Mouse (Mus musculus) MEL (cell line): Measurements from ENCODE around the gene Nmi. TPM values are rescaled to one million over a fixed set of nuclear protein-coding genes. Genes with fewer than 3 reads are reported as not detected.

Experiments used
- DNase-seq: peaks from one replicate; pipeline ENCODE4 v3.0.0; 2011; ENCODE audit warnings: low read depth, low spot score
- H3K27ac ChIP-seq: 2 replicates; pipeline ENCODE4 v1.5.1; 2012; ENCODE audit warnings: low read depth, mild to moderate bottlenecking, control low read depth, low read length, moderate library complexity; ENCODE audit not compliant: control insufficient read depth
- H3K27me3 ChIP-seq, 2 experiments: fragments of 150-350 bp in 1 of 2; sonication (generic) in 1 of 2; 2 replicates each; pipeline ENCODE4 v1.6.1; 2012; ENCODE audit warnings: low read length in 2 of 2, mild to moderate bottlenecking in 2 of 2, improper control_type of control experiment in 1 of 2, moderate library complexity in 1 of 2; ENCODE audit not compliant: insufficient read depth in 2 of 2, control insufficient read depth in 1 of 2
- H3K36me3 ChIP-seq, 2 experiments: 2 replicates each; pipeline ENCODE4 v1.6.1; 2012 to 2014; ENCODE audit warnings: low read length in 2 of 2, improper control_type of control experiment in 1 of 2, inconsistent platforms in 1 of 2, mild to moderate bottlenecking in 1 of 2; ENCODE audit not compliant: insufficient read depth in 2 of 2, control insufficient read depth in 1 of 2
- H3K4me1 ChIP-seq, 2 experiments: fragments of 150-350 bp in 1 of 2; sonication (generic) in 1 of 2; 2 replicates each; pipeline ENCODE4 v1.6.1; 2012; ENCODE audit warnings: low read length in 2 of 2, improper control_type of control experiment in 1 of 2, mild to moderate bottlenecking in 1 of 2; ENCODE audit not compliant: insufficient read depth in 2 of 2, control insufficient read depth in 1 of 2
- H3K4me3 ChIP-seq, 2 experiments: fragments of 150-350 bp in 1 of 2; sonication (generic) in 1 of 2; 2 replicates each; pipeline ENCODE4 v1.5.1; 2012; ENCODE audit warnings: low read depth in 2 of 2, low read length in 2 of 2, mild to moderate bottlenecking in 2 of 2, moderate library complexity in 2 of 2, control low read depth in 1 of 2, improper control_type of control experiment in 1 of 2; ENCODE audit not compliant: control insufficient read depth in 1 of 2, insufficient read depth in 1 of 2
- H3K79me2 ChIP-seq: 2 replicates; pipeline ENCODE4 v1.6.1; 2012; ENCODE audit warnings: mild to moderate bottlenecking, low read length, moderate library complexity; ENCODE audit not compliant: control insufficient read depth, poor library complexity, insufficient read depth
- H3K9ac ChIP-seq: 2 replicates; pipeline ENCODE4 v1.6.1; 2012; ENCODE audit warnings: low read depth, mild to moderate bottlenecking, control low read depth, low read length, moderate library complexity; ENCODE audit not compliant: control insufficient read depth, poor library complexity, severe bottlenecking
- H3K9me3 ChIP-seq: fragments of 150-350 bp; sonication (generic); replicated peaks from 2 replicates; pipeline ENCODE4 v1.6.1; 2012; ENCODE audit warnings: mild to moderate bottlenecking, low read length, improper control_type of control experiment, moderate library complexity; ENCODE audit not compliant: insufficient read depth
- CHD2 ChIP-seq: IDR thresholded peaks from 2 replicates; pipeline ENCODE4 v1.6.1; 2011; ENCODE audit warnings: low read length, improper control_type of control experiment
- CTCF ChIP-seq, 3 experiments: IDR thresholded peaks in 2 of 3; conservative IDR thresholded peaks in 1 of 3; 2 replicates each; pipeline ENCODE4 v1.5.1; 2011 to 2012; ENCODE audit warnings: low read length in 3 of 3, low read depth in 2 of 3, mild to moderate bottlenecking in 2 of 3, improper control_type of control experiment in 1 of 3, inconsistent platforms in 1 of 3, mixed read lengths in 1 of 3, moderate library complexity in 1 of 3; ENCODE audit not compliant: control insufficient read depth in 1 of 3, insufficient read depth in 1 of 3, poor library complexity in 1 of 3, severe bottlenecking in 1 of 3
- ETS1 ChIP-seq: IDR thresholded peaks from 2 replicates; pipeline ENCODE4 v1.6.1; 2012; ENCODE audit warnings: low read depth, mild to moderate bottlenecking, inconsistent platforms, low read length, improper control_type of control experiment, moderate library complexity
- GABPA ChIP-seq: IDR thresholded peaks from 2 replicates; pipeline ENCODE4 v1.6.1; 2012; ENCODE audit warnings: low read depth, mild to moderate bottlenecking, inconsistent platforms, low read length, improper control_type of control experiment, moderate library complexity
- GATA1 ChIP-seq: IDR thresholded peaks from 2 replicates; pipeline ENCODE4 v1.6.1; 2011; ENCODE audit warnings: low read depth, low read length, improper control_type of control experiment
- HCFC1 ChIP-seq: IDR thresholded peaks from 2 replicates; pipeline ENCODE4 v1.6.1; 2012; ENCODE audit warnings: low read depth, mild to moderate bottlenecking, inconsistent platforms, low read length, improper control_type of control experiment, moderate library complexity
- KAT2A ChIP-seq: conservative IDR thresholded peaks from 2 replicates; pipeline ENCODE4 v1.6.1; 2012; ENCODE audit warnings: low read depth, low read length, improper control_type of control experiment, inconsistent platforms
- MAX ChIP-seq: IDR thresholded peaks from 2 replicates; pipeline ENCODE4 v1.6.1; 2011; ENCODE audit warnings: low read length, improper control_type of control experiment
- MAZ ChIP-seq: IDR thresholded peaks from 2 replicates; pipeline ENCODE4 v1.6.1; 2012; ENCODE audit warnings: low read depth, mild to moderate bottlenecking, inconsistent platforms, low read length, improper control_type of control experiment
- MEF2A ChIP-seq: IDR thresholded peaks from 2 replicates; pipeline ENCODE4 v1.6.1; 2014; ENCODE audit warnings: low read depth, mild to moderate bottlenecking, inconsistent platforms, low read length, improper control_type of control experiment; ENCODE audit not compliant: poor library complexity, insufficient replicate concordance, severe bottlenecking; ENCODE audit errors: extremely low read depth
- MXI1 ChIP-seq: IDR thresholded peaks from 2 replicates; pipeline ENCODE4 v1.6.1; 2011; ENCODE audit warnings: mild to moderate bottlenecking, low read depth, low read length, improper control_type of control experiment
- MYB ChIP-seq: IDR thresholded peaks from 2 replicates; pipeline ENCODE4 v1.6.1; 2011; ENCODE audit warnings: mild to moderate bottlenecking, low read depth, low read length, improper control_type of control experiment
- POLR2A ChIP-seq, 2 experiments: IDR thresholded peaks; 2 replicates each; pipeline ENCODE4 v1.6.1; 2011 to 2012; ENCODE audit warnings: low read length in 2 of 2, mild to moderate bottlenecking in 2 of 2, control low read depth in 1 of 2, improper control_type of control experiment in 1 of 2, low read depth in 1 of 2, moderate library complexity in 1 of 2; ENCODE audit not compliant: control insufficient read depth in 1 of 2, insufficient read depth in 1 of 2, poor library complexity in 1 of 2
- POLR2AphosphoS2 ChIP-seq: IDR thresholded peaks from 2 replicates; pipeline ENCODE4 v1.6.1; 2011; ENCODE audit warnings: low read length, improper control_type of control experiment
- POLR2AphosphoS5 ChIP-seq: IDR thresholded peaks from 2 replicates; pipeline ENCODE4 v1.6.1; 2012; ENCODE audit warnings: low read depth, borderline replicate concordance, mild to moderate bottlenecking, inconsistent platforms, low read length, moderate library complexity, mixed read lengths
- SIN3A ChIP-seq: IDR thresholded peaks from 2 replicates; pipeline ENCODE4 v1.6.1; 2012; ENCODE audit warnings: low read length, improper control_type of control experiment, inconsistent platforms
- TAL1 ChIP-seq: IDR thresholded peaks from 2 replicates; pipeline ENCODE4 v1.6.1; 2012; ENCODE audit warnings: mild to moderate bottlenecking, inconsistent platforms, low read length, moderate library complexity, mixed read lengths
- TBP ChIP-seq: IDR thresholded peaks from 2 replicates; pipeline ENCODE4 v1.8.0; 2011; ENCODE audit warnings: low read depth, low read length, improper control_type of control experiment
- TCF12 ChIP-seq: IDR thresholded peaks from 2 replicates; pipeline ENCODE4 v1.6.1; 2014; ENCODE audit warnings: low read depth, mild to moderate bottlenecking, inconsistent platforms, low read length, improper control_type of control experiment, moderate library complexity
- USF1 ChIP-seq: IDR thresholded peaks from 2 replicates; pipeline ENCODE4 v1.6.1; 2014; ENCODE audit warnings: low read depth, mild to moderate bottlenecking, inconsistent platforms, low read length, improper control_type of control experiment, moderate library complexity
- ZC3H11A ChIP-seq: IDR thresholded peaks from 2 replicates; pipeline ENCODE4 v1.6.1; 2012; ENCODE audit warnings: low read depth, mild to moderate bottlenecking, inconsistent platforms, low read length, improper control_type of control experiment
- ZKSCAN1 ChIP-seq: IDR thresholded peaks from 2 replicates; pipeline ENCODE4 v1.6.1; 2012; ENCODE audit warnings: low read depth, mild to moderate bottlenecking, inconsistent platforms, low read length, improper control_type of control experiment, moderate library complexity
- ZMIZ1 ChIP-seq: IDR thresholded peaks from 2 replicates; pipeline ENCODE4 v1.6.1; 2012; ENCODE audit warnings: low read depth, mild to moderate bottlenecking, inconsistent platforms, low read length, improper control_type of control experiment, moderate library complexity
- ZNF384 ChIP-seq: IDR thresholded peaks from 2 replicates; pipeline ENCODE4 v1.6.1; 2012; ENCODE audit warnings: low read depth, mild to moderate bottlenecking, inconsistent platforms, low read length, improper control_type of control experiment
- polyA plus RNA-seq, 2 experiments: library from polyadenylated mRNA; stranded (reverse) in 1 of 2; unstranded in 1 of 2; fragments of >175 nt in 1 of 2; fragments of >200 nt in 1 of 2; gene quantifications; 2 replicates each; pipeline versions ENCODE4 v1.2.1 to v1.2.4; 2012; ENCODE audit warnings: low replicate concordance in 2 of 2, low read depth in 1 of 2; ENCODE audit not compliant: insufficient read length in 2 of 2, insufficient read depth in 1 of 2, missing spikeins in 1 of 2
- total RNA-seq: library from RNA; depleted of rRNA; stranded (reverse); fragments of 300-350 nt; gene quantifications from 2 replicates; pipeline ENCODE4 v1.2.3, GENCODE M21; 2012; rRNA removed

Nmi gene
- total RNA-seq (9.6 and 14.1 TPM in 2 replicates), polyA plus RNA-seq (10 to 100 TPM in 1 of 2 experiments, not detected in 1; 12.1 TPM)

- Histone ChIP-seq H3K9ac (peak within 1 kb of the TSS; percentile 81), H3K79me2 (no peaks in the 10 kb centered on the region), H3K27ac (peak within 1 kb of the TSS; percentile 91), H3K4me3 (peak within 1 kb of the TSS; percentile 73 to 77), H3K27me3 (no peaks in the 10 kb centered on the region), H3K9me3 (no peaks in the 10 kb centered on the region), H3K36me3 (peaks cover 0 to 3% of the 10 kb centered on the region in 2 experiments; a peak in 1 of 4 replicates), H3K4me1 (no peaks in the 10 kb centered on the region; a peak in 1 of 4 replicates)
- TF ChIP-seq POLR2AphosphoS2, result no peak
- peak in 1 of 3 experiments; percentile 38; a peak in 2 of 6 replicates for TF ChIP-seq CTCF (IDR thresholded peaks at IDR 0.05 in 2 of 3, conservative IDR thresholded peaks at IDR 0.05 in 1 of 3; ENCODE audit: control insufficient read depth in 1 of 3, insufficient read depth in 1 of 3, low read depth in 2 of 3, low read length in 3 of 3, poor library complexity in 1 of 3, severe bottlenecking in 1 of 3)
- TF ChIP-seq MXI1, result 0 out of 2 replicates have a peak, but pooled peaks have one; percentile 16
- TF ChIP-seq ZMIZ1, result no peak
- TF ChIP-seq ZNF384, result peak; percentile 58
- TF ChIP-seq ETS1, result no peak
- peak; percentile 38; the same call in 1 of the 2 replicates for TF ChIP-seq TBP
- no peak; the same call in 1 of the 2 replicates for TF ChIP-seq MYB
- no peak for TF ChIP-seq CHD2
- peak; percentile 80 for DNase-seq
Measured at GRCm38 (mm10) chr2:51973410-51973968, at the start of gene Nmi. TSS of gene Nmi (minus strand) at chr2:51973494.

GRCm38 (mm10) chr2:52016361-52016760, 43.1 kb upstream of the Nmi start:
- Histone ChIP-seq H3K27ac (no peak overlapping the region), H3K9me3 (no peaks in the 10 kb centered on the region), H3K4me1 (0 out of 4 replicates have a peak, but pooled peaks cover 0 to 2% of the 10 kb centered on the region in 2 experiments), H3K36me3 (no peaks in the 10 kb centered on the region), H3K27me3 (peaks cover 4 to 5% of the 10 kb centered on the region in 2 experiments), H3K4me3 (no peak overlapping the region), H3K9ac (no peak overlapping the region), H3K79me2 (no peaks in the 10 kb centered on the region)
- TF ChIP-seq POLR2AphosphoS2, result no peak
- TF ChIP-seq KAT2A, result no peak
- TF ChIP-seq TCF12, result no peak
- TF ChIP-seq MAX, result no peak
- DNase-seq, result no peak

- DNase-seq, result no peak
- Histone ChIP-seq H3K9ac (no peak overlapping the region), H3K9me3 (no peaks in the 10 kb centered on the region), H3K4me1 (0 out of 4 replicates have a peak, but pooled peaks cover 0 to 2% of the 10 kb centered on the region in 2 experiments), H3K4me3 (no peak overlapping the region), H3K79me2 (no peaks in the 10 kb centered on the region), H3K36me3 (no peaks in the 10 kb centered on the region), H3K27ac (no peak overlapping the region), H3K27me3 (peaks cover 4 to 5% of the 10 kb centered on the region in 2 experiments)
- no peak for TF ChIP-seq ZKSCAN1
- no peak for TF ChIP-seq MAZ
- TF ChIP-seq CTCF (IDR thresholded peaks at IDR 0.05 in 2 of 3, conservative IDR thresholded peaks at IDR 0.05 in 1 of 3; ENCODE audit: control insufficient read depth in 1 of 3, insufficient read depth in 1 of 3, low read depth in 2 of 3, low read length in 3 of 3, poor library complexity in 1 of 3, severe bottlenecking in 1 of 3), result no peak
- no peak for TF ChIP-seq SIN3A
- no peak for TF ChIP-seq POLR2A (IDR thresholded peaks at IDR 0.05; ENCODE audit: control insufficient read depth in 1 of 2, insufficient read depth in 1 of 2, low read depth in 1 of 2, low read length in 2 of 2, poor library complexity in 1 of 2)
- TF ChIP-seq GABPA, result no peak
- TF ChIP-seq TAL1, result no peak
- no peak for TF ChIP-seq POLR2AphosphoS5
- TF ChIP-seq TCF12, result no peak
- TF ChIP-seq MEF2A, result no peak
- no peak for TF ChIP-seq GATA1
- no peak for TF ChIP-seq HCFC1
- no peak for TF ChIP-seq USF1
- no peak for TF ChIP-seq ZMIZ1
- TF ChIP-seq ZC3H11A, result no peak
- TF ChIP-seq TBP, result no peak
- TF ChIP-seq MYB, result no peak
Measured at GRCm38 (mm10) chr2:52013306-52013820, 40.1 kb upstream of the Nmi start.
